Mouse (Mus musculus): ENCODE results near the gene Tmem256. TPM values are rescaled to one million over a fixed set of nuclear protein-coding genes. Genes with fewer than 3 reads are reported as not detected.

Gene Tmem256
- polyA plus RNA-seq, 1 experiment from 2014 or later = 272 TPM

DNA sequence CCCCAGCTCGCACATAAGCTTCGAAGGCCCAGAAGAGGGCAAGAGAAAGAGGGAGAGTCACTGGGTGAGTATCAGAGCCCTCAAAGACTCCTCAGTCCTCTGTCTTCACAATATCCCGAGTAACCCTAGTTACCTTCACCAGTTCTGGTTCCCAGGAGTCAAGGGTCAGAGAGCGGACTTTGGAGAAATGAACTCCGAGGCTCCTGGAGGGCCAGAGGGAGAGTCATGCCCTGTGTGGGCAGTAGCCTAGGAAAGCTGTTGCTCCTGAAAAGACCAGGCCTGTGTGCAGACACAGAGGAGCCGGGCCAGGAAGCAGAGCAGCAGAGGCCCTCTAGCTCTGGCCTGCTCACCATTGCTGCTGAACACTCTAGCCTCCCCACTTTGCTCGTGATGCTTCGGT lies 46.3 kb downstream of the Tmem256 start:
- 78% methylated on average over 8 of the region's 8 CpGs for WGBS
- no peak for ATAC-seq
- Histone ChIP-seq H3K36me3 (ENCODE audit: control insufficient read depth, insufficient read depth) (no peaks in the 10 kb centered on the region), H3K27ac (ENCODE audit: low read length) (no peak overlapping the region), H3K4me1 (replicated peaks; ENCODE audit: control insufficient read depth, insufficient read depth, low read length) (peaks cover 14% of the 10 kb centered on the region), H3K4me2 (ENCODE audit: low read length) (no peak overlapping the region), H3K9me3 (ENCODE audit: control insufficient read depth, low read length) (no peaks in the 10 kb centered on the region), H3K9ac (replicated peaks; ENCODE audit: low read depth, low read length) (no peak overlapping the region), H3K4me3 (replicated peaks; ENCODE audit: low read length) (no peak overlapping the region), H3K27me3 (replicated peaks; ENCODE audit: control insufficient read depth, insufficient read depth, low read length) (peaks cover 5% of the 10 kb centered on the region; the same call in 1 of the 2 replicates)

DNA sequence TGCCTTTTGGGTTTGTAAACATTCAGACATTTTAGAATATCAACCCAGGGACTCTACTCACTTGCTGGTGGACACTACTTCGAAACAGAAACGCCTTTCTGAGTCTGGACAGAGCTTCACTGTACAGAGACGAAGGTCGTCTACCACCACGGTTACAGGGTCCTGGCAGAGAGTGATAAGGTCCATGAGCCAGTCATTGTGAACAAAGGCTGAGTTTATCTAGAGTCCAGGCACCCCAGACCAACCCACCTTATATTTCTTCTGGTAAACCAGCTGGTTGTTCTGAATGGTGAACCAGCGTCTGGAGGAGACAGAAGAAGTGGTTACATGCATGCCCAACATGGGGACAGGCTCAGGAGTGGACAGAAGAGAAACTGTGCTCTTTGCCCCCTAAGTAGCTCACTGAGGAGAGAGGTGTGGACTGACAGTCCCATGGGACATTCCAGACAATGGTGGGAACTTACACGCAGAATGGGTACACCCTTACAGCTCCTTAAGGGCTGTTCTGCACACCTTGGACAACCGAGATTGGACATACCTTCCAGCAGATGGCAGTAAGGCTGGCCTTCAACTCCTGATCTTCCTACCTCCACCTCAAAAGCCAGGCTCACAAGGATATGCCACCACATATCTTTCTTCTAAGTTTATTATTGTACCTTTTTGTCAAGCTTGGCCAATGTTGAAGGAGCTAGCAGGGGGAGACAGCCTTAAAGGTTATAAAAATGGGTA lies 48.8 kb downstream of the Tmem256 start:
- Histone ChIP-seq H3K9ac (replicated peaks; ENCODE audit: low read depth, low read length) (no peak overlapping the region), H3K4me1 (replicated peaks; ENCODE audit: control insufficient read depth, insufficient read depth, low read length) (no peaks in the 10 kb centered on the region), H3K27ac (ENCODE audit: low read length) (no peak overlapping the region), H3K4me2 (ENCODE audit: low read length) (no peak overlapping the region), H3K27me3 (replicated peaks; ENCODE audit: control insufficient read depth, insufficient read depth, low read length) (0 out of 2 replicates have a peak, but pooled peaks cover 2% of the 10 kb centered on the region), H3K4me3 (replicated peaks; ENCODE audit: low read length) (no peak overlapping the region), H3K36me3 (ENCODE audit: control insufficient read depth, insufficient read depth) (no peaks in the 10 kb centered on the region), H3K9me3 (ENCODE audit: control insufficient read depth, low read length) (no peaks in the 10 kb centered on the region)
- WGBS = 74% methylated on average over 8 of the region's 8 CpGs
- no peak for ATAC-seq

Small RNA genes lying within 50 kb of the gene (microRNA-seq; reads per million reads assigned to microRNA genes)
- not detected for gene Mir6924

Other genes with a start within 250 kb of the Tmem256 start
- 30.2 and 33.8 TPM in 2 replicates for gene Atp1b2, start 232.6 kb upstream of the Tmem256 start, polyA plus RNA-seq (2015; fragmentation: Nextera tagmentation; extraction: Ambion mirVana)
- gene Shbg, start 220.6 kb upstream of the Tmem256 start, polyA plus RNA-seq (2015; fragmentation: Nextera tagmentation; extraction: Ambion mirVana) = not detected in 2 replicates
- 17.3 and 23.8 TPM in 2 replicates for gene Sat2, start 216.5 kb upstream of the Tmem256 start, polyA plus RNA-seq (2015; fragmentation: Nextera tagmentation; extraction: Ambion mirVana)
- gene Fxr2, start 205.5 kb upstream of the Tmem256 start, polyA plus RNA-seq (2015; fragmentation: Nextera tagmentation; extraction: Ambion mirVana) = 37.1 and 47.7 TPM in 2 replicates
- not detected in 2 replicates for gene Sox15, start 183.2 kb upstream of the Tmem256 start, polyA plus RNA-seq (2015; fragmentation: Nextera tagmentation; extraction: Ambion mirVana)
- gene Mpdu1, start 175.9 kb upstream of the Tmem256 start, polyA plus RNA-seq (2015; fragmentation: Nextera tagmentation; extraction: Ambion mirVana) = 82.1 and 90.4 TPM in 2 replicates
- gene Cd68, start 172.4 kb upstream of the Tmem256 start, polyA plus RNA-seq (2015; fragmentation: Nextera tagmentation; extraction: Ambion mirVana) = 6.4 and 7.8 TPM in 2 replicates
- gene Eif4a1, start 166.1 kb upstream of the Tmem256 start, polyA plus RNA-seq (2015; fragmentation: Nextera tagmentation; extraction: Ambion mirVana) = 563 and 599 TPM in 2 replicates
- gene Senp3, start 156.4 kb upstream of the Tmem256 start, polyA plus RNA-seq (2015; fragmentation: Nextera tagmentation; extraction: Ambion mirVana) = 97.0 and 115 TPM in 2 replicates
- 0.34 and 0.46 TPM in 2 replicates for gene Tnfsf13, start 152.7 kb upstream of the Tmem256 start, polyA plus RNA-seq (2015; fragmentation: Nextera tagmentation; extraction: Ambion mirVana)
- gene Tnfsf12, start 142.7 kb upstream of the Tmem256 start, polyA plus RNA-seq (2015; fragmentation: Nextera tagmentation; extraction: Ambion mirVana) = 1.1 and 1.2 TPM in 2 replicates
- 0.81 and 1.2 TPM in 2 replicates for gene Tnfsfm13, start 142.4 kb upstream of the Tmem256 start, polyA plus RNA-seq (2015; fragmentation: Nextera tagmentation; extraction: Ambion mirVana)
- gene Polr2a, start 79.9 kb upstream of the Tmem256 start, polyA plus RNA-seq (2015; fragmentation: Nextera tagmentation; extraction: Ambion mirVana) = 16.4 and 18.1 TPM in 2 replicates
- 0.16 and 0.18 TPM in 2 replicates for gene Slc35g3, start 76.5 kb upstream of the Tmem256 start, polyA plus RNA-seq (2015; fragmentation: Nextera tagmentation; extraction: Ambion mirVana)
- gene Zbtb4, start 72.6 kb upstream of the Tmem256 start, polyA plus RNA-seq (2015; fragmentation: Nextera tagmentation; extraction: Ambion mirVana) = 3.3 and 3.6 TPM in 2 replicates
- gene Chrnb1, start 42.6 kb upstream of the Tmem256 start, polyA plus RNA-seq (2015; fragmentation: Nextera tagmentation; extraction: Ambion mirVana) = 1.2 TPM in 2 replicates
- gene Fgf11, start 36.7 kb upstream of the Tmem256 start, polyA plus RNA-seq (2015; fragmentation: Nextera tagmentation; extraction: Ambion mirVana) = 5.2 and 5.9 TPM in 2 replicates
- gene Tmem102, start 32.9 kb upstream of the Tmem256 start, polyA plus RNA-seq (2015; fragmentation: Nextera tagmentation; extraction: Ambion mirVana) = 0.45 and 0.77 TPM in 2 replicates
- not detected in 2 replicates for gene Gm39566, start 23.2 kb upstream of the Tmem256 start, polyA plus RNA-seq (2015; fragmentation: Nextera tagmentation; extraction: Ambion mirVana)
- gene Spem2, start 20.0 kb upstream of the Tmem256 start, polyA plus RNA-seq (2015; fragmentation: Nextera tagmentation; extraction: Ambion mirVana) = not detected in 2 replicates
- 0.72 and 0.75 TPM in 2 replicates for gene Spem1, start 16.3 kb upstream of the Tmem256 start, polyA plus RNA-seq (2015; fragmentation: Nextera tagmentation; extraction: Ambion mirVana)
- 18.7 and 22.8 TPM in 2 replicates for gene Nlgn2, start 730 bp upstream of the Tmem256 start, polyA plus RNA-seq (2015; fragmentation: Nextera tagmentation; extraction: Ambion mirVana)
- gene Plscr3, start 7.9 kb downstream of the Tmem256 start, polyA plus RNA-seq (2015; fragmentation: Nextera tagmentation; extraction: Ambion mirVana) = 55.0 and 57.7 TPM in 2 replicates
- gene Tnk1, start 20.2 kb downstream of the Tmem256 start, polyA plus RNA-seq (2015; fragmentation: Nextera tagmentation; extraction: Ambion mirVana) = 0.29 and 0.39 TPM in 2 replicates
- not detected in 2 replicates for gene Tmem95, start 39.5 kb downstream of the Tmem256 start, polyA plus RNA-seq (2015; fragmentation: Nextera tagmentation; extraction: Ambion mirVana)
- gene Kctd11, start 42.9 kb downstream of the Tmem256 start, polyA plus RNA-seq (2015; fragmentation: Nextera tagmentation; extraction: Ambion mirVana) = 1.3 and 1.9 TPM in 2 replicates
- 0.48 and 0.49 TPM in 2 replicates for gene Acap1, start 57.0 kb downstream of the Tmem256 start, polyA plus RNA-seq (2015; fragmentation: Nextera tagmentation; extraction: Ambion mirVana)
- 16.4 and 18.5 TPM in 2 replicates for gene 2810408A11Rik, start 62.5 kb downstream of the Tmem256 start, polyA plus RNA-seq (2015; fragmentation: Nextera tagmentation; extraction: Ambion mirVana)
- 19.0 and 21.5 TPM in 2 replicates for gene Neurl4, start 62.6 kb downstream of the Tmem256 start, polyA plus RNA-seq (2015; fragmentation: Nextera tagmentation; extraction: Ambion mirVana)
- gene Gps2, start 75.4 kb downstream of the Tmem256 start, polyA plus RNA-seq (2015; fragmentation: Nextera tagmentation; extraction: Ambion mirVana) = 81.2 and 91.8 TPM in 2 replicates
- 1,142 and 1,181 TPM in 2 replicates for gene Eif5a, start 83.4 kb downstream of the Tmem256 start, polyA plus RNA-seq (2015; fragmentation: Nextera tagmentation; extraction: Ambion mirVana)
- 3.3 and 3.4 TPM in 2 replicates for gene Ybx2, start 97.3 kb downstream of the Tmem256 start, polyA plus RNA-seq (2015; fragmentation: Nextera tagmentation; extraction: Ambion mirVana)
- gene Slc2a4, start 109.7 kb downstream of the Tmem256 start, polyA plus RNA-seq (2015; fragmentation: Nextera tagmentation; extraction: Ambion mirVana) = 6.6 and 6.7 TPM in 2 replicates
- 0.84 TPM in 1 of 2 replicates, not detected in the other for gene Cldn7, start 126.3 kb downstream of the Tmem256 start, polyA plus RNA-seq (2015; fragmentation: Nextera tagmentation; extraction: Ambion mirVana)
- gene Ctdnep1, start 142.6 kb downstream of the Tmem256 start, polyA plus RNA-seq (2015; fragmentation: Nextera tagmentation; extraction: Ambion mirVana) = 19.0 and 24.6 TPM in 2 replicates
- 166 and 167 TPM in 2 replicates for gene Elp5, start 144.0 kb downstream of the Tmem256 start, polyA plus RNA-seq (2015; fragmentation: Nextera tagmentation; extraction: Ambion mirVana)
- 563 and 565 TPM in 2 replicates for gene Gabarap, start 152.6 kb downstream of the Tmem256 start, polyA plus RNA-seq (2015; fragmentation: Nextera tagmentation; extraction: Ambion mirVana)
- 63.7 and 66.8 TPM in 2 replicates for gene Phf23, start 157.3 kb downstream of the Tmem256 start, polyA plus RNA-seq (2015; fragmentation: Nextera tagmentation; extraction: Ambion mirVana)
- gene Dvl2, start 162.1 kb downstream of the Tmem256 start, polyA plus RNA-seq (2015; fragmentation: Nextera tagmentation; extraction: Ambion mirVana) = 34.6 and 34.7 TPM in 2 replicates
- gene Acadvl, start 176.9 kb downstream of the Tmem256 start, polyA plus RNA-seq (2015; fragmentation: Nextera tagmentation; extraction: Ambion mirVana) = 60.2 and 60.6 TPM in 2 replicates
- 25.6 and 32.7 TPM in 2 replicates for gene Dlg4, start 178.4 kb downstream of the Tmem256 start, polyA plus RNA-seq (2015; fragmentation: Nextera tagmentation; extraction: Ambion mirVana)
- 1.5 and 2.0 TPM in 2 replicates for gene Asgr1, start 215.6 kb downstream of the Tmem256 start, polyA plus RNA-seq (2015; fragmentation: Nextera tagmentation; extraction: Ambion mirVana)